Mouse (Mus musculus) forebrain, embryonic 16.5 days (tissue): ENCODE results near the gene Olfr1234. TPM values are rescaled to one million over a fixed set of nuclear protein-coding genes. Genes with fewer than 3 reads are reported as not detected.

Experiments
- ATAC-seq: fragments of 200-750 bp; cut with Nextera tagmentation; 2 replicates; pipeline ENCODE4 v1.8.0; 2017; ENCODE audit warnings: mild to moderate bottlenecking, moderate library complexity
- H3K27ac ChIP-seq: fragments of 300-500 bp; sonication (generic); 2 replicates; pipeline ENCODE4 v1.5.1; 2014; ENCODE audit warnings: low read length, control low read depth
- H3K27me3 ChIP-seq: fragments of 300-500 bp; sonication (generic); replicated peaks from 2 replicates; pipeline ENCODE4 v1.6.1; 2014; ENCODE audit warnings: low read length; ENCODE audit not compliant: control insufficient read depth, insufficient read depth
- H3K36me3 ChIP-seq: fragments of 300-500 bp; sonication (generic); 2 replicates; pipeline ENCODE4 v1.6.1; 2014; ENCODE audit not compliant: control insufficient read depth, insufficient read depth
- H3K4me1 ChIP-seq: fragments of 300-500 bp; sonication (generic); replicated peaks from 2 replicates; pipeline ENCODE4 v1.6.1; 2014; ENCODE audit warnings: low read length; ENCODE audit not compliant: control insufficient read depth, insufficient read depth
- H3K4me2 ChIP-seq: fragments of 300-500 bp; sonication (generic); 2 replicates; pipeline ENCODE4 v1.6.1; 2014; ENCODE audit warnings: mild to moderate bottlenecking, low read length, control low read depth
- H3K4me3 ChIP-seq: fragments of 300-500 bp; sonication (generic); replicated peaks from 2 replicates; pipeline ENCODE4 v1.5.1; 2014; ENCODE audit warnings: mild to moderate bottlenecking, low read length, control low read depth
- H3K9ac ChIP-seq: fragments of 300-500 bp; sonication (generic); replicated peaks from 2 replicates; pipeline ENCODE4 v1.6.1; 2014; ENCODE audit warnings: low read depth, low read length, control low read depth
- H3K9me3 ChIP-seq: fragments of 300-500 bp; sonication (generic); 2 replicates; pipeline ENCODE4 v1.6.1; 2016; ENCODE audit warnings: low read length; ENCODE audit not compliant: control insufficient read depth
- WGBS: fragments of 180-500 bp; shearing (Covaris S2); extraction: QIAGEN DNeasy Blood & Tissue Kit; methylation state at CpG from one replicate; pipeline ENCODE4 v1.1.7; 2014; 5-methylcytosine and 5-hydroxymethylcytosine counted together
- polyA plus RNA-seq: library from polyadenylated mRNA; unstranded; fragments of >200 nt; fragmentation: Nextera tagmentation; extraction: Ambion mirVana; gene quantifications from 2 replicates; pipeline ENCODE4 v1.2.1, GENCODE M21; 2015

The Olfr1234 gene
- polyA plus RNA-seq: not detected in 2 replicates

DNA sequence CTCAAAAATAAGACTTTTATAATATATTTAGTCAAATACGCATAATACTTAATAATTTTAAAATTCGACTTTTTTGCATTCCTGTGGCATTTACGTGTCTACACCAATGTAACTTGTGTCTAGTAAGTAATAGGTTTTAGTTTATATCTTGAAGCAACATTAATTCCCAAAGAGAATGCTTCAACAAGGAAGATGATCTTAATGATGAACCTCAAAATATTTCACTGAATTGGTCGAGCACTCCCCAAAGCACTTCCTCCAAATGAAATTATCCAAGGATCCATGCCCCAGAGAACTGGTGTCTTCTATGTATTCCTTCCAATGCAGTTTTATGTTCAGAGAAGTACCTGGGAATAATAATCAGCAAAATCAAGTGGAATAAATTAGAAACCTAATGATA, at the start of gene Olfr1234:
Gene Olfr1234 (minus strand): TSS at position 101 of the 400 bp plus-strand sequence.
- H3K4me2 ChIP-seq: no peak within 1 kb of the TSS
- H3K9me3 ChIP-seq: no peaks in the 10 kb centered on the region
- no peaks in the 10 kb centered on the region for H3K36me3 ChIP-seq
- no peak within 1 kb of the TSS for H3K4me3 ChIP-seq
- H3K9ac ChIP-seq: no peak within 1 kb of the TSS
- WGBS: 92% methylated on average over 4 of the region's 4 CpGs
- no peak for ATAC-seq
- no peak within 1 kb of the TSS for H3K27ac ChIP-seq
- no peaks in the 10 kb centered on the region for H3K27me3 ChIP-seq
- no peaks in the 10 kb centered on the region for H3K4me1 ChIP-seq

DNA sequence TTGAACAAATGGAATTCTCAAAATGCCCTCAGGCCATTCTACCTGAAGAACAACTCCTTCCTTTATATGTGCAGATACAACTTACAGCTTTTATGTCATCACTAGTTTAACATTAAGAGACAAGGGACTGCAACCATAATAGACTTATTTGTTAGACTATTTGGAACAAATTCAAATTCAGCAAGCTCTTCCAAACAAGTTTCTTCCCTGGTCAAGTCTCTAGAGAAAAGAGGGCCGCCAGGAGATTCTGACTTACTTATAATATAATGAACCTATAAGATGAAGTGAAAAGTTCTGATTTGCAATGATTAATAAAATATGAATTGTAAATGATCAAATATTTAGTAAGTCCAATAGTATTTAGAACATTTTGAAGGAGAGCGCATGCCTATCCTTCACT, 44.9 kb upstream of the Olfr1234 start, which contains the start of gene Olfr1238:
Gene Olfr1238 (minus strand): TSS at position 101 of the 400 bp plus-strand sequence.
- no peak within 1 kb of the TSS for H3K27ac ChIP-seq
- no peaks in the 10 kb centered on the region for H3K27me3 ChIP-seq
- no peaks in the 10 kb centered on the region for H3K9me3 ChIP-seq
- no peaks in the 10 kb centered on the region for H3K4me1 ChIP-seq
- H3K4me2 ChIP-seq: no peak within 1 kb of the TSS
- H3K4me3 ChIP-seq: no peak within 1 kb of the TSS
- WGBS: 95% methylated on average over 2 of the region's 2 CpGs
- no peak within 1 kb of the TSS for H3K9ac ChIP-seq
- no peak for ATAC-seq
- no peaks in the 10 kb centered on the region for H3K36me3 ChIP-seq

DNA sequence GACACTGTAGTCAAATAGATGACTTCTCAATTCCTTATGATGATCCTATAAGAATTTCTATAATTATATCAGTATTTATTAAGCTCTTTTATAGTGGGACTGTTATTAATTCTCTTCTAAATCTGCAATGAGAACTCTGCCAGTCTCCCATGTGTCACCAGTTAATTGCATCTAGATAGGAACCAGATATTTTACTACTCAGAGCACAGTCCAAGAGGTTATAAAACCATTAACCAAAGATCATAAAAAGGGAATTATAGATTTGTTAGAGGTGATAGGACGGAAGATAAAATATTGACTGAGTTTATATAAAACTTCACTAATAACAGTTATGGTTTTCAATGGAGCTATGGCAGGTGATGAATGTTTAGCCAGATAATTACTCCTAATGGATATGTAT, 36.2 kb upstream of the Olfr1234 start:
- no peak overlapping the region for H3K27ac ChIP-seq
- no peak overlapping the region for H3K9ac ChIP-seq
- no peak overlapping the region for H3K4me2 ChIP-seq
- H3K4me1 ChIP-seq: no peaks in the 10 kb centered on the region
- ATAC-seq: no peak
- no peaks in the 10 kb centered on the region for H3K36me3 ChIP-seq
- no peaks in the 10 kb centered on the region for H3K27me3 ChIP-seq
- H3K4me3 ChIP-seq: no peak overlapping the region
- no peaks in the 10 kb centered on the region for H3K9me3 ChIP-seq
- 88% methylated on average over 1 of the region's 1 CpGs for WGBS

DNA sequence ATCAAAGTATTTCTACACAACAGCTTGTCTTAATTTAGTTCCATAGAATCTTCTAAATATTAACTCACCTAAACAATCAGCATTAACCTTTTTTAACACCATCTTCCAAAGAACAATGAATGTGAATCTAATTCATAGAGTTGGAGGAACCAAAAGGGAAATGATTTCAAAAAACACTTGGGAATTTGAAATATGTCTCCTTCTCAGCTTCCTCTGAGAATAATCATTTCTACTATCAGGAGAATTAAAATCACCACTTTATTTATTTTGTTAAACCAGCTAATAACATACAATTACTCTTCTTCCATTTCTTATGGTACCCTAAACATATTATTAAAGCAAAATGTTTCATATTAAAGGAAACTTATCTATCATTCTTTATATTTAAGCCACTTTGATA, 22.4 kb downstream of the Olfr1234 start, which contains the start of gene Olfr1233:
Gene Olfr1233 (minus strand): TSS at position 101 of the 400 bp plus-strand sequence.
- no peak within 1 kb of the TSS for H3K27ac ChIP-seq
- no peak within 1 kb of the TSS for H3K4me2 ChIP-seq
- no peaks in the 10 kb centered on the region for H3K4me1 ChIP-seq
- no peak within 1 kb of the TSS for H3K4me3 ChIP-seq
- H3K9ac ChIP-seq: no peak within 1 kb of the TSS
- H3K27me3 ChIP-seq: no peaks in the 10 kb centered on the region
- no peak for ATAC-seq
- H3K9me3 ChIP-seq: no peaks in the 10 kb centered on the region
- H3K36me3 ChIP-seq: no peaks in the 10 kb centered on the region

DNA sequence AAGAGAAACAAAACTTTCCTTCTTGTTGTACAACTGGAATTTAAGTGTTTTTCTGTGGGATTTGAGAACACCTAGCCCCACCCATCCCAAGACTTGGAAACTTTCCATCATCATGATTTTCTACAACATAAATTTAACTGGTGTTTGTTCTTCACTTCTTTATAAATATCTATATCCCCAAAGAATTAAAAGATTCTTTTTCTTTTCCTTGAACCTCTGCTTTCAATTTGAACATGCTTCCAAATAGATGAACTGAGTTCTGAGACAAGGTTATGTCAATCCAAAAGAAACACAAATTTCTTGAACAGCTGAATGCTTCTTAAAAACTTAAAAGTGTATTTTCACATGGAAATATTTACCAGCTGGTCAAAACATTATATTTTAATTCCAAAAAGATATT, 35.1 kb downstream of the Olfr1234 start, which contains the start of gene Olfr1232:
Gene Olfr1232 (minus strand): TSS at position 101 of the 400 bp plus-strand sequence.
- Histone ChIP-seq H3K4me3 (no peak within 1 kb of the TSS), H3K36me3 (no peaks in the 10 kb centered on the region), H3K4me2 (no peak within 1 kb of the TSS), H3K4me1 (no peaks in the 10 kb centered on the region), H3K27ac (no peak within 1 kb of the TSS), H3K27me3 (no peaks in the 10 kb centered on the region), H3K9me3 (no peaks in the 10 kb centered on the region), H3K9ac (no peak within 1 kb of the TSS)
- ATAC-seq: no peak

Other genes starting within 250 kb of the Olfr1234 start
- gene Olfr1221, start 247.6 kb downstream of the Olfr1234 start, polyA plus RNA-seq: not detected in 2 replicates
- gene Olfr1222, start 231.8 kb downstream of the Olfr1234 start, polyA plus RNA-seq: not detected in 2 replicates
- gene Olfr1223, start 213.3 kb downstream of the Olfr1234 start, polyA plus RNA-seq: not detected in 2 replicates
- not detected in 2 replicates for gene Olfr1224-ps1, start 200.8 kb downstream of the Olfr1234 start, polyA plus RNA-seq
- gene Olfr1225, start 190.2 kb downstream of the Olfr1234 start, polyA plus RNA-seq: not detected in 2 replicates
- gene Olfr1226, start 164.8 kb downstream of the Olfr1234 start, polyA plus RNA-seq: not detected in 2 replicates
- gene Olfr1228, start 110.8 kb downstream of the Olfr1234 start, polyA plus RNA-seq: not detected in 2 replicates
- not detected in 2 replicates for gene Olfr1229, start 76.9 kb downstream of the Olfr1234 start, polyA plus RNA-seq
- gene Olfr1230, start 67.6 kb downstream of the Olfr1234 start, polyA plus RNA-seq: not detected in 2 replicates
- not detected in 2 replicates for gene Olfr1231, start 57.8 kb downstream of the Olfr1234 start, polyA plus RNA-seq
- gene Olfr1232, start 35.2 kb downstream of the Olfr1234 start, polyA plus RNA-seq: not detected in 2 replicates
- gene Olfr1233, start 22.5 kb downstream of the Olfr1234 start, polyA plus RNA-seq: not detected in 2 replicates
- not detected in 2 replicates for gene Olfr1238, start 44.8 kb upstream of the Olfr1234 start, polyA plus RNA-seq
- gene Olfr1239, start 55.5 kb upstream of the Olfr1234 start, polyA plus RNA-seq: not detected in 2 replicates
- gene Olfr1240, start 78.1 kb upstream of the Olfr1234 start, polyA plus RNA-seq: not detected in 2 replicates
- gene Olfr1241, start 122.3 kb upstream of the Olfr1234 start, polyA plus RNA-seq: not detected in 2 replicates
- gene Olfr1242, start 133.5 kb upstream of the Olfr1234 start, polyA plus RNA-seq: not detected in 2 replicates
- not detected in 2 replicates for gene Olfr1243, start 166.6 kb upstream of the Olfr1234 start, polyA plus RNA-seq
- gene Olfr1245, start 213.6 kb upstream of the Olfr1234 start, polyA plus RNA-seq: not detected in 2 replicates
- gene Olfr1246, start 228.3 kb upstream of the Olfr1234 start, polyA plus RNA-seq: not detected in 2 replicates
- gene Olfr1247, start 249.3 kb upstream of the Olfr1234 start, polyA plus RNA-seq: not detected in 2 replicates